Mouse (Mus musculus): ENCODE results near the gene Aplnr. TPM values are rescaled to one million over a fixed set of nuclear protein-coding genes. Genes with fewer than 3 reads are reported as not detected.

Aplnr gene
- polyA plus RNA-seq, 1 experiment from 2014 or later = 33.8 TPM

DNA sequence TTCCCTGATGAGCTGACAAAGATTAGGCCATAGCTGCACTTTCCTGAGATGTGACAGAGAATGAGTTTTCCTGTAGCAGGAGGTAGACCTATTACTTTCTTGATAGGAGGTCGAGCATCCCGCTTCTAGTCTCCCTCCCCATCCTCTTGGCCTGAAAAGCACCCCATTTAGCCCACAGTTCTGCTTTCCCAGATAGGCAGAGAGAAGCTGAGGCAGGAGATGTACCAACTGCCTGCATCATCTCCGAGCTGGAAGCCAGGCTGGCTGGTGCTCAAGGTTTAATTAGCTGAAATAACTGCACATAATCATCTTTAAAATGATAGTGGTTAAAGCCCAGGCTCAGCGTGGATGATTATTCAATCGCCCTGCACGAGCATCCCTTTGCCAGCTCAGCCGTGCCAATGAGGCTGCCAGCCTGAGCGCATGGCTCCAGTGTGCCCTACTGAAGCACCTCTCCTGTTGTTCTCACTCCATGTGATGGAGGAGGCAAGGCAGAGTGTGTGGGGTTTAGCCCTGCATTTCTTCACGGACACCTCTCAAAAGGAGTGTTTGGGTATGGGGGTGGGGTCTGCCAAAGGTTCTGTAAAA lies 25.6 kb upstream of the Aplnr start:
- Histone ChIP-seq H3K27ac (replicated peaks) (no peak overlapping the region), H3K9ac (replicated peaks) (no peak overlapping the region), H3K4me2 (replicated peaks) (no peak overlapping the region), H3K9me3 (no peaks in the 10 kb centered on the region), H3K4me1 (no peaks in the 10 kb centered on the region), H3K36me3 (no peaks in the 10 kb centered on the region), H3K4me3 (no peak overlapping the region), H3K27me3 (no peaks in the 10 kb centered on the region)
- WGBS = 83% methylated on average over 9 of the region's 9 CpGs
- ATAC-seq (ENCODE audit: low FRiP score, low read depth) = no peak

DNA sequence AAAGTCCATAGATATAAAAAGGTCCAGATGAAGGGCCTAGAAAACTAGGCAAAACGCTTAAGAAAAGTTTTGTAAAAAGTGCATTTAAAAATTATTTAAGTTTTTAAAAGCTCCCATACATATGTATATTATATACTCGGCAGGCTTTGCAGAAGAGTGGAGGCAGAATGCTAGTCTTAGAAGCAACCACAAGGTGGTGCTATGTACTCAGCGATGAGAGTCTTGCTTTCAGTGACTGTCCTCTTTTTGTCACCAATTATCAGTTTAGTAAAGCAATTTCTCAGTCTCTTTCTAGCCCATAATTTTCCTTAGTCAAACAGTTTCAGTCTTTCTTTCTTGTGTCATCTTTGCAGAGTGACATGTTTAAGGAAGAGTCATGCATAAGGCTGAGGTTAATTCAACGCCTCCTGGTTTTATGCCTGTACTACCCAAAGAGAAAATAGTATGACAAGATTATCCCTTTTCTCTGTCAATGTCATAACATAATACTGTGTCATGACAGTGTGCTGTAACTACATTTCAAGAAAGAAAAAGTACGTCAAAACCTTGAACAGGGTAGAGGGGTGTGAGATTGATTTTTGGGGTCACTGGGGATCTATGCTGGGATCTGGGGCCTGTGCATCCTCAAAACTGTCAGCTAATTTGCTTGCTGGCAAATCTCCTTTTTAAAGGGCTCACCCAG lies 12.7 kb upstream of the Aplnr start:
- H3K4me3 ChIP-seq = no peak overlapping the region
- no peak overlapping the region for H3K4me2 ChIP-seq (replicated peaks)
- no peak overlapping the region for H3K27ac ChIP-seq (replicated peaks)
- H3K4me1 ChIP-seq = no peaks in the 10 kb centered on the region
- H3K9me3 ChIP-seq = no peaks in the 10 kb centered on the region
- no peak overlapping the region for H3K9ac ChIP-seq (replicated peaks)
- 32% methylated on average over 5 of the region's 5 CpGs for WGBS
- H3K27me3 ChIP-seq = no peaks in the 10 kb centered on the region
- H3K36me3 ChIP-seq = no peaks in the 10 kb centered on the region
- peak; percentile 80 for ATAC-seq (ENCODE audit: low FRiP score, low read depth)

DNA sequence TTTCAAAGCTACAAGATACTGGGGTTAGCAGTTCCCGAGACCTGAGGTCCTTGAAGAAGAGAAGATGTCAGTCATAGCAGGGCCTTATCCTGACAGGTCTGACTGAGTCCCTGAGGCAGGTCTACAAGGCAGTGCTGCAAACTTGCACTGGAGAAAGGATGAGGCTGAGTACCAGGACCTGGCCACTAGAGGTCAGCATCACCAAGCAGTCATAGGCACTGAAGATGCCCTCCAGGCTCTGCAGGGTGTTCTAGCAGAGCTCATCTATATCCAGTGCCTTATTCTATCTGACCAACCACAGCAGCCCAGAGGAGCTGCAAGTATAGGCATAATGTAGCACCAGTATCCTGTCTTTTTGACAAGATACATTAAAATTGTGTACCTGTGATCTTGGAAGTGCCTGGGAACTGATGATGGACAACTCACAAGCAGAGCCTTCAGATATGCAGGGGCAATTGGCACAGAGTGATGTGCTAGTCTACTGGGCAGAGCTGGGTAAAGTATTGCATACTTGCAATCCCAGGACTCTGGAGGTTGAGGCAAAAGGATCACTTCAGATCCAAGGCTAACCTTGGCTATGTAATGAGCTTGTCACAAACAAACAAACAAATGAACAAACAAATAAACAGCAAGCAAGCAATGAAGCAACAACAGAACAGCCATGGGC lies 12.0 kb upstream of the Aplnr start:
- Histone ChIP-seq H3K27me3 (no peaks in the 10 kb centered on the region; the same call in 1 of the 2 replicates), H3K9me3 (no peaks in the 10 kb centered on the region), H3K9ac (replicated peaks) (no peak overlapping the region), H3K4me3 (no peak overlapping the region), H3K4me1 (no peaks in the 10 kb centered on the region), H3K36me3 (no peaks in the 10 kb centered on the region), H3K4me2 (replicated peaks) (no peak overlapping the region), H3K27ac (replicated peaks) (no peak overlapping the region)
- 41% methylated on average over 1 of the region's 1 CpGs for WGBS
- ATAC-seq (ENCODE audit: low FRiP score, low read depth) = peak; percentile 86

DNA sequence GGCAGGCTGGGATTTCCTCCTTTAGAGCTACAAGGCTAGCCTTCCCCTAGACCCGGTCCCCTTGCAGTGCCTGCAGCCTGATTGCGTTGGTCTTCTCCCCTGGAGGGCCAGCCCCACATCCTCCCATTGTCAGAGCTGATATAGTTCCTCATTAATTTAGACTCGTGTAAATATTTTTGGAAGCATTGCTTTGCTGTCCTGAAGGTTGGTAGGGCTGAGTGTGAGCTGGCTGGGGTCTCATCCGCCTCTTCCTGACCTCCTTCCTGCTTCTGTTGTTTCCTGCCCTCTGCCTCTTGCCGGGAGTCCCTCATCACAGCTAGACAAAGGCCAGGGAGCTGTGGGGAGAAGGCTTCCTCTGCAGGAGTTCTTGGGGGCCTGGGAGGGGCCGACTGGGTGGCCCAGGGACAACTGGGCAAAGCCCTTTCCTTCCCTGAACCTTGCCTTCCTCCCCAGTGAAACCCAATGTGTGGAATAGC lies 6.5 kb upstream of the Aplnr start:
- no peak overlapping the region for H3K9ac ChIP-seq (replicated peaks)
- H3K27ac ChIP-seq (replicated peaks) = no peak overlapping the region
- H3K4me1 ChIP-seq = peaks cover 6% of the 10 kb centered on the region; the same call in 1 of the 2 replicates
- H3K36me3 ChIP-seq = no peaks in the 10 kb centered on the region
- no peak overlapping the region for H3K4me3 ChIP-seq
- H3K27me3 ChIP-seq = no peaks in the 10 kb centered on the region; the same call in 1 of the 2 replicates
- no peaks in the 10 kb centered on the region for H3K9me3 ChIP-seq
- ATAC-seq (ENCODE audit: low FRiP score, low read depth) = no peak
- H3K4me2 ChIP-seq (replicated peaks) = no peak overlapping the region
- 53% methylated on average over 6 of the region's 6 CpGs for WGBS

DNA sequence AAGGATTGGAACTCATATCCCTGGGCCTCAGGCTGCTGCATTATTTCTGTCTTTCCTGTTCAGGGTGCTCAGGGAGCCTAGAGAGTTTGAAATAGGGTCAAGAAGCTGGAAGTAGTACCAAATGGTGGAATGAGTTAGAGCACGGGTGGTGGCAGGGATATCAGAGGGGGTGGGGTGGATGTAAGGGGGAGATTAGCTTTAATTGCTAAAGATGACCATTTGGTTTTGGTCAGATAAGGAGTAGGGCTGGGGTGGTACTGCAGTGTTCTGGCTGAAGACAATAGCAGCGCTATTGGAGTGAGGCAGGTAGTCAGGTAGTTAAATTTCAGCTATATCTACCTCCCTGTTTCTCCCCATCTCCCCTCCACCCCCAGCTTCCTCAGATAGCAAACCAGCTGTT lies 4.8 kb upstream of the Aplnr start:
- 12% methylated on average over 2 of the region's 2 CpGs for WGBS
- Histone ChIP-seq H3K27ac (replicated peaks) (no peak overlapping the region), H3K4me3 (no peak overlapping the region), H3K9me3 (no peaks in the 10 kb centered on the region), H3K27me3 (no peaks in the 10 kb centered on the region; the same call in 1 of the 2 replicates), H3K4me1 (peaks cover 6% of the 10 kb centered on the region; the same call in 1 of the 2 replicates), H3K4me2 (replicated peaks) (no peak overlapping the region), H3K9ac (replicated peaks) (no peak overlapping the region), H3K36me3 (no peaks in the 10 kb centered on the region)
- ATAC-seq (ENCODE audit: low FRiP score, low read depth) = 0 out of 2 replicates have a peak, but pooled peaks have one; percentile 38

DNA sequence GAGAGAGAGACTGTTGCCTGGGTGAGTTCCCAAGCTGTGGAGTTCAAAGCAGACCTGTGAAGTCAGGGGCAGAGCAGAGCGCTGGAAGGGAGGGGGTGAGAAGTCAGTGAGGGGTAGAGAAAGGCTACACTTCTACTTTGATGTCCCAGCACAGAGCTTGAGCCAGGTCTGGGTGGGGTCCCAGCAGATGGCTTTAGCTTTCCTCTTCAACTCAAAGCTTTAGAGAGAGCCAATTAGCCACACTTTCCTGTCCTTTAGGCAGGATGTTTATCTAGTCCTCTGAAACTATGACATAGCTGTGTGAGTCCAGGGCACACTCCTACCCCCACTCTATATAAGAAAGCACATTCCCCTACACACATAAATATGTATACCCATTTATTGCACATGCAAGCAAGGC lies 4.3 kb upstream of the Aplnr start:
- no peak overlapping the region for H3K27ac ChIP-seq (replicated peaks)
- H3K4me1 ChIP-seq = peaks cover 6% of the 10 kb centered on the region; the same call in 1 of the 2 replicates
- H3K9ac ChIP-seq (replicated peaks) = no peak overlapping the region
- no peak overlapping the region for H3K4me3 ChIP-seq
- H3K4me2 ChIP-seq (replicated peaks) = no peak overlapping the region
- WGBS = 0% methylated on average over 1 of the region's 1 CpGs
- ATAC-seq (ENCODE audit: low FRiP score, low read depth) = no peak
- H3K9me3 ChIP-seq = no peaks in the 10 kb centered on the region
- H3K36me3 ChIP-seq = no peaks in the 10 kb centered on the region
- no peaks in the 10 kb centered on the region; the same call in 1 of the 2 replicates for H3K27me3 ChIP-seq

DNA sequence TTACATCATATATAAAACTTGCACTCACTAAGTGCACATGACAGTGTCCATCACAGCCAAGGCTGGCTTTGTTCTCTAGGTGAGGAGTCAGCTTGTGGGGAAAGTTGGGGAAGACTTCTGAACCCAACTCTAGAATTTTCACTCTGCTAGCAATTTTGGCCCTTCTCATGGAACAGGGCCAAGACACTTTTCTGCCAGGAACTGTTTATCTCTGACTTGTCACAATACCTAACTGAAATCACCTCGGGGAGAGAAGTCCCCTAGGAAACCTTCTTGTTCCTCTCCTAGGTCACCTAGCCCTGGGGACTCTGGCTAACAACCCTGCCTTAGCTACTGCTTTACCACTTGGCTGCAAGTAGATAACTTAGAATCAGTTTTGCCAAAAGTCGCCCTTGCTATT lies 3.8 kb upstream of the Aplnr start:
- peaks cover 3% of the 10 kb centered on the region; the same call in 1 of the 2 replicates for H3K27me3 ChIP-seq
- H3K36me3 ChIP-seq = no peaks in the 10 kb centered on the region
- no peak overlapping the region for H3K27ac ChIP-seq (replicated peaks)
- no peak overlapping the region for H3K9ac ChIP-seq (replicated peaks)
- no peak overlapping the region for H3K4me2 ChIP-seq (replicated peaks)
- H3K4me1 ChIP-seq = peaks cover 6% of the 10 kb centered on the region; the same call in 1 of the 2 replicates
- H3K9me3 ChIP-seq = no peaks in the 10 kb centered on the region
- WGBS = 70% methylated on average over 2 of the region's 2 CpGs
- H3K4me3 ChIP-seq = no peak overlapping the region
- ATAC-seq (ENCODE audit: low FRiP score, low read depth) = no peak

DNA sequence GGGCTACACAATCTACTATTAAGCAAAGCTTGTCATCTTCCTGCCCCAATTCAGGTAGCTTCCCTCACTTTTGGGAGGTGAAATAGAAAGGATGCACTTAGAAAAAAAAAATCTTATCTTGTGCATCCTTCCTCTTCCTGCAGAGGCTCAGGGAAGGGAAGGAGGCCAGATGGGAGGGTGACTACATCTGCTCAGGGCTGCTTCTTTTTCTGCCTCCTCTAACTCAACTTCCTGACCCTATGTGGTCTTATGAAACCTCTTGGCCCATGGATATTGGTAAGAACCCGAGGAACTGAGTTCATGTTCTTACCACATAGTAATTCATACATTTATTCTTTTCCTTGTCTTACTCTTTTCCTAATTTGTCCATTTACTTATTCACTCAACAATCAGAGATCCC lies 926 bp upstream of the Aplnr start:
- WGBS = 69% methylated on average over 1 of the region's 1 CpGs
- H3K9me3 ChIP-seq = no peaks in the 10 kb centered on the region
- no peak for ATAC-seq (ENCODE audit: low FRiP score, low read depth)

DNA sequence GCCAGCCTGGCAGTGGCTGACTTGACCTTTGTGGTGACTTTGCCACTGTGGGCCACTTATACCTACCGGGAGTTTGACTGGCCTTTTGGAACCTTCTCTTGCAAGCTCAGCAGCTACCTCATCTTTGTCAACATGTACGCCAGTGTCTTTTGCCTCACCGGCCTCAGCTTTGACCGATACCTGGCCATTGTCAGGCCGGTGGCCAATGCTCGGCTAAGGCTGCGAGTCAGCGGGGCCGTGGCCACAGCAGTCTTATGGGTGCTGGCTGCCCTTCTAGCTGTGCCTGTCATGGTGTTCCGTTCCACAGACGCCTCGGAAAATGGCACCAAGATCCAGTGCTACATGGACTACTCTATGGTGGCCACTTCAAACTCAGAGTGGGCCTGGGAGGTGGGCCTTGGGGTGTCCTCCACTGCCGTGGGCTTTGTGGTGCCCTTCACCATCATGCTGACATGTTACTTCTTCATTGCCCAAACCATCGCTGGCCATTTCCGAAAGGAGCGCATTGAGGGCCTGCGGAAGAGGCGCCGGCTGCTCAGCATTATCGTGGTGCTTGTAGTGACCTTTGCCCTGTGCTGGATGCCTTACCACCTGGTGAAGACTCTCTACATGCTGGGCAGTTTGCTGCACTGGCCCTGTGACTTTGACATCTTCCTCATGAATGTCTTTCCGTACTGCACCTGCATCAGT lies 951 bp downstream of the Aplnr start:
- no peak overlapping the region for H3K4me2 ChIP-seq (replicated peaks)
- H3K4me3 ChIP-seq = 0 out of 2 replicates have a peak overlapping the region, but pooled peaks have one; percentile 5
- WGBS = 85% methylated on average over 21 of the region's 21 CpGs
- H3K9ac ChIP-seq (replicated peaks) = no peak overlapping the region
- no peaks in the 10 kb centered on the region for H3K9me3 ChIP-seq
- H3K27me3 ChIP-seq = peaks cover 5% of the 10 kb centered on the region; the same call in 1 of the 2 replicates
- ATAC-seq (ENCODE audit: low FRiP score, low read depth) = no peak
- no peaks in the 10 kb centered on the region for H3K36me3 ChIP-seq
- H3K4me1 ChIP-seq = no peaks in the 10 kb centered on the region
- no peak overlapping the region for H3K27ac ChIP-seq (replicated peaks)

More for the DNA sequence above, 926 bp upstream of the Aplnr start:
- Histone ChIP-seq H3K27ac (replicated peaks) (no peak overlapping the region), H3K9ac (replicated peaks) (no peak overlapping the region), H3K27me3 (peaks cover 5% of the 10 kb centered on the region; the same call in 1 of the 2 replicates), H3K4me1 (peaks cover 6% of the 10 kb centered on the region; the same call in 1 of the 2 replicates), H3K4me3 (no peak overlapping the region), H3K4me2 (replicated peaks) (no peak overlapping the region), H3K36me3 (no peaks in the 10 kb centered on the region)

DNA sequence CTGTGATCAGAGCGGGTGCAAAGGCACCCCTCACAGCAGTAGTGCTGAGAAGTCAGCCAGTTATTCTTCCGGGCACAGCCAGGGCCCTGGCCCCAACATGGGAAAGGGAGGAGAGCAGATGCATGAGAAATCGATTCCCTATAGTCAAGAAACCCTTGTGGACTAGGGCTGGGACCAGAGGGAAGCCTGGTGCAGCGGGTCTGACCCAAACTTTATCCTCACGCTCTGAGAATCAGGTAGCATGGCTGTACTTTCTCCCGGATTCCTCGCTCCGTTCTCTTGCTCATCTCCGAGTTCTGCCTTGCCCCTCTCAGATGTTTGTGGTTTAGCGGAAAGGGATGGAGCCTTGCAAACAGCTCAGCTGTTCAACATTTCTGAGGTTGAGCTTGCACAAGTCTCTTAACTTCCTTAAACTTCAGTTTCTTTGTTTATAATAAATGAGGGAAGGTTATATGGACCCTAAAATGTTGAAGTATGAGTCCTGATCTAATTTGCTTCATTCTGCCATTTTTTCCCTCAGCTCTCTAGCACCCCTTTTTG lies 1.6 kb downstream of the Aplnr start:
- Histone ChIP-seq H3K36me3 (no peaks in the 10 kb centered on the region), H3K4me3 (no peak overlapping the region), H3K9me3 (no peaks in the 10 kb centered on the region), H3K9ac (replicated peaks) (no peak overlapping the region), H3K4me1 (no peaks in the 10 kb centered on the region), H3K27me3 (peaks cover 5% of the 10 kb centered on the region; the same call in 1 of the 2 replicates), H3K27ac (replicated peaks) (no peak overlapping the region), H3K4me2 (replicated peaks) (no peak overlapping the region)
- 68% methylated on average over 10 of the region's 10 CpGs for WGBS
- no peak for ATAC-seq (ENCODE audit: low FRiP score, low read depth)

DNA sequence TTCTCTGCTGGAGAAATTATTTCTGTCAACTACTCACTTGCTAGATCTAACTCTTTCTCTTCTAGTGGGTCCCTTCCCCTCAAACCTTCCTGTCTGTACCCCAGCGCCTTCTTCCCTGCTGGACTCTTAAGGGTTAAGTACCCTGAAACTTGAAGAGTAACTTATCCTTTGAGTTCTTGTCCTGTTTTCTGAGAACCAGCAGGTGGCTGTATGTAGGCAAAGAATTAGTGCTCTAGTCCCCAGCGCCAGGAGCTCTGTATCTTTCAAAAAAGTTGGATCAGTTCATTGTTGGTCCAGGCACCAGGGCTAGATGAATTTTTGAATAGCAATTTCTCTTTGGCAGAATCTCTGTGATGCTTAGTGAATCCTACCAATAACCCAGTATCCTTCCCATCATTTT lies 2.1 kb downstream of the Aplnr start:
- ATAC-seq (ENCODE audit: low FRiP score, low read depth) = no peak
- Histone ChIP-seq H3K4me2 (replicated peaks) (no peak overlapping the region), H3K9ac (replicated peaks) (no peak overlapping the region), H3K36me3 (no peaks in the 10 kb centered on the region), H3K4me3 (no peak overlapping the region), H3K9me3 (no peaks in the 10 kb centered on the region), H3K27ac (replicated peaks) (no peak overlapping the region), H3K4me1 (no peaks in the 10 kb centered on the region), H3K27me3 (peaks cover 5% of the 10 kb centered on the region; the same call in 1 of the 2 replicates)
- 27% methylated on average over 2 of the region's 2 CpGs for WGBS

All from midbrain, embryonic 12.5 days (tissue).